Mouse (Mus musculus): ENCODE data around the gene Scaf11.

DNA sequence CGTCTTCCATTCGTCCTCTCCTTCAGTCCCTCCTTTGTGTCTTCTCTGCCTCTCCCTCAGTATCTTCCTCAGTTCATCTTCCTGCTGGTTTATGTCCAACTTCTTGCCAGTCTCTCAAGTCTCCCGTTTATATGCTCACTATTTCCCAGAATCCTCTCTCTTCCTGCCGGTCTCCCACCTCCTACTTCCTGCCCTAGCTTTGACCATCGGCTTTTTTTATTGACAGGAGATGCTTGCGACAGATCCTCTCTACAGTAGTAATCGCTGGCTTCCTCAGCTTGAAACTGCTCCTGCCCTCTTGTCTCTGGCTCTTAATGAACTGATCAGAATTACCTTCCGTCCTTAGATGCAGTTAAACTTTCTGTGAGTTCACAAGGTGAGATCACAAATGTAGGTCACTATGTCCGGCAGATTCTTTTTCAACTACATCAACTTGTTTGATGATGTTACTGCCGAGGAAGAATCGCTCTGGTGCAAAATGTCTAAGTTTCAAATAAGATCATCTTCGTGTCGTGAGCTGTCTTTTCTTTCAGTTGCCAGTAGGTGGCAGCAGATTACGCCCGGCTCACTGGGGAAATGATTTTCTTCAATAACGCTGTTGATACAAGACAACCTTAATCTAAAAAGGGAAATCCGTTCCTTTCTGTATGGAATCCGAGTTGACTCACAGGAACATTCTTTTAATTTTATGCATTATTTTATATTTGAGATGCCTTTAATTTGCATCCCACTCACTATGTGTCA is 46.6 kb upstream of the Scaf11 start:
- peak; percentile 73 for TF ChIP-seq CTCF (IDR thresholded peaks at IDR 0.05; ENCODE audit: low read depth)
- no peak for TF ChIP-seq EP300 (IDR thresholded peaks at IDR 0.05; ENCODE audit: low read depth)

Data from liver, embryonic 14.5 days (tissue).